Mouse (Mus musculus) liver, embryonic 14.5 days (tissue): ENCODE results near the gene Tnrc6a. TPM values are rescaled to one million over a fixed set of nuclear protein-coding genes. Genes with fewer than 3 reads are reported as not detected.

ENCODE experiments used
- ATAC-seq: fragments of 200-750 bp; cut with Nextera tagmentation; 2 replicates; pipeline ENCODE4 v1.8.0; 2017; ENCODE audit warnings: moderate number of reproducible peaks, mild to moderate bottlenecking, moderate library complexity; ENCODE audit not compliant: insufficient read depth
- DNase-seq, 3 experiments: peaks; one replicate each; pipeline ENCODE4 v3.0.0-alpha.2; 2012 to 2013; ENCODE audit warnings: low read depth in 3 of 3, low spot score in 3 of 3
- H3K27ac ChIP-seq: fragments of 300-500 bp; sonication (generic); 2 replicates; pipeline ENCODE4 v1.5.1; 2014; ENCODE audit warnings: moderate library complexity, mild to moderate bottlenecking, control low read depth, inconsistent platforms
- H3K27me3 ChIP-seq: fragments of 300-500 bp; sonication (generic); 2 replicates; pipeline ENCODE4 v1.6.1; 2014; ENCODE audit warnings: mild to moderate bottlenecking, low read length, moderate library complexity; ENCODE audit not compliant: control insufficient read depth, insufficient read depth
- H3K36me3 ChIP-seq: fragments of 300-500 bp; sonication (generic); replicated peaks from 2 replicates; pipeline ENCODE4 v1.6.1; 2014; ENCODE audit warnings: low read depth; ENCODE audit not compliant: control insufficient read depth, insufficient read depth
- H3K4me1 ChIP-seq, 2 experiments: fragments of 200-500 bp in 1 of 2; fragments of 300-500 bp in 1 of 2; sonication (generic) in 1 of 2; replicated peaks; 2 replicates each; pipeline ENCODE4 v1.6.1; 2012 to 2014; ENCODE audit warnings: antibody characterized with exemption in 1 of 2, inconsistent platforms in 1 of 2, low read length in 1 of 2; ENCODE audit not compliant: control insufficient read depth in 2 of 2, insufficient read depth in 2 of 2
- H3K4me2 ChIP-seq: fragments of 300-500 bp; sonication (generic); 2 replicates; pipeline ENCODE4 v1.6.1; 2014; ENCODE audit warnings: low read depth, mild to moderate bottlenecking, control low read depth, moderate library complexity
- H3K4me3 ChIP-seq, 2 experiments: fragments of 200-500 bp in 1 of 2; fragments of 300-500 bp in 1 of 2; sonication (generic) in 1 of 2; 2 replicates each; pipeline ENCODE4 v1.5.1; 2012 to 2014; ENCODE audit warnings: low read depth in 2 of 2, low read length in 2 of 2, mild to moderate bottlenecking in 2 of 2, control low read depth in 1 of 2, inconsistent platforms in 1 of 2, moderate library complexity in 1 of 2; ENCODE audit not compliant: insufficient read depth in 1 of 2
- H3K9ac ChIP-seq: fragments of 300-500 bp; sonication (generic); replicated peaks from 2 replicates; pipeline ENCODE4 v1.6.1; 2014; ENCODE audit warnings: mild to moderate bottlenecking, control low read depth, moderate library complexity
- H3K9me3 ChIP-seq: fragments of 300-500 bp; sonication (generic); 2 replicates; pipeline ENCODE4 v1.6.1; 2016; ENCODE audit warnings: low read length, mixed read lengths; ENCODE audit not compliant: control insufficient read depth
- CTCF ChIP-seq: IDR thresholded peaks from 2 replicates; pipeline ENCODE4 v1.5.1; 2016; ENCODE audit warnings: antibody characterized with exemption, low read depth, control low read depth
- EP300 ChIP-seq: IDR thresholded peaks from 2 replicates; pipeline ENCODE4 v1.6.1; 2016; ENCODE audit warnings: antibody characterized with exemption, low read depth
- WGBS: fragments of 180-500 bp; shearing (Covaris S2); extraction: QIAGEN DNeasy Blood & Tissue Kit; methylation state at CpG from one replicate; pipeline ENCODE4 v1.1.7; 2014; ENCODE audit not compliant: insufficient replicate concordance; 5-methylcytosine and 5-hydroxymethylcytosine counted together
- polyA plus RNA-seq, 2 experiments: library from polyadenylated mRNA; depleted of rRNA in 1 of 2; stranded (reverse) in 1 of 2; unstranded in 1 of 2; fragments of >200 nt; fragmentation: Nextera tagmentation in 1 of 2; extraction: Ambion mirVana in 1 of 2; gene quantifications; 2 replicates each; pipeline versions ENCODE4 v1.2.1 to v1.2.3; 2012 to 2014

Tnrc6a gene
- polyA plus RNA-seq, 2 experiments = 8.8 to 14.1 TPM

DNA sequence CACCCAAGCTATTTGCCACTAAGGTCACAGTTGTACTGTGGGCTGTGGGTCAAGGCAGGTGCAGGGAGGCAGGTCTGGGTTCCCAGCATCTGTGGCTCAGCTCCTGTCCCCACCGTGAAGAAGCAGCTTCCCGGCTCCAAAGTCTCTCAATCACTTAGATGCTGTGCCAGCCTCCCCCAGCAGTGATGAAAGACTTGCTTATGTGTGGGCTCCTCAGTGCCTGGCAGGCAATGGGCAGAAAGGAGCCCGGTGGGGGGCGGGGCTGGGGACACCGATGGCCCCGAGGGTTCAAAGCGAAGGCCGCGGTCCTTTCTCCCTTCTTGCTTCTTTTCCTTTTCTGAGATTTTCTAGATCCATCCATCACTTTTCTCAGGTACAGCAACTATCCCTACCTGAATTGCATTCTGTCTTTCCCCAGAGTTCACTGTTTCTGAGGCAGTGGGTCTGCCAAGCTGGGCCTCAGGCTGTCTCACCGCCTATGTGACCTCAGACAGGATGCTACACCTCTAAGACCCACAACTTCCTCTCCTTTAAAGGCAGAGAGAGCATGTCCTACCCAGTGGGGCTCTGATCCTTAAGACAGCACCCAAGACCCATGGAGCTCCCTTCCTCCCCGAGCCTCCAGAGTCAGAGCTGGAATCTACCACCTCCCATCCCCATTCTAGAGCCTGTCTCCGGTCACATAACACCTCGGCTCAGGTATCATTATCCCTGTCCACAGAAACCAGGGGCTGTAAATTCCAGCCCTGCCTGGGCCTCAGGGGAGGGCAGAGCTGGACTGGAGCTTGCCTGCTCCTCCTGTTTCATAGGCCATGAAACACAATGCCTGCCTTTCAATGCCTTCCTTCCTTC is 96.3 kb downstream of the Tnrc6a start:
- Histone ChIP-seq H3K9ac (no peak overlapping the region), H3K4me1 (no peaks in the 10 kb centered on the region), H3K4me3 (no peak overlapping the region), H3K9me3 (no peaks in the 10 kb centered on the region), H3K27ac (no peak overlapping the region), H3K36me3 (no peaks in the 10 kb centered on the region), H3K27me3 (no peaks in the 10 kb centered on the region), H3K4me2 (no peak overlapping the region)
- DNase-seq (no peak), ATAC-seq (no peak)
- whole genome bisulfite sequencing = 62% methylated on average over 13 of the region's 13 CpGs
- TF ChIP-seq EP300 (no peak), CTCF (no peak)

GRCm38 (mm10) chr7:123220633-123220942 is 96.9 kb downstream of the Tnrc6a start:
- Histone ChIP-seq H3K27me3 (no peaks in the 10 kb centered on the region), H3K4me3 (no peak overlapping the region), H3K27ac (no peak overlapping the region), H3K9me3 (no peaks in the 10 kb centered on the region), H3K4me2 (no peak overlapping the region), H3K9ac (no peak overlapping the region), H3K36me3 (no peaks in the 10 kb centered on the region), H3K4me1 (no peaks in the 10 kb centered on the region)
- DNase-seq (no peak), ATAC-seq (no peak)
- TF ChIP-seq CTCF = no peak
- WGBS = 52% methylated on average over 2 of the region's 2 CpGs

DNA sequence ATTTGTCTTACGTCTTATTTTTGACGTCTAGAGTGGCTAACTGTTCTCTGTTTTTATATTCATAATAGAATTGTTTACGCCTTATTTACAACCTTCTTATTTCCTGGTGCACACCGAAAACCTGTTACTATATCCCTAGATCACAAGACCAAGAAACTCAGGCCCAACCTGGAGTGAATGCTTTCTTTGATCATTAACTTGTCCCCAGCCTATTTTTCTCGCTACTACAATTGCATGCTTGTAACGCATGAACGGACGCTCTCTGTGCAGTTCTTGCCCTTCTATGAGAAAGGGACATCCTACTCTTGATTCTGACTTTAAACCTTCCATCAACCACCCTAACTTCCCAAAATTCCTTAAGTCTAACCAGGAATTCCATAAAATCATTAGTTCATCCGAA is 100.4 kb downstream of the Tnrc6a start:
- no peak overlapping the region for H3K4me2 ChIP-seq
- H3K9ac ChIP-seq = no peak overlapping the region
- no peak for TF ChIP-seq CTCF
- no peak for TF ChIP-seq EP300
- 71% methylated on average over 9 of the region's 9 CpGs for WGBS
- ATAC-seq (no peak), DNase-seq (no peak)
- no peaks in the 10 kb centered on the region for H3K4me1 ChIP-seq
- H3K9me3 ChIP-seq = no peaks in the 10 kb centered on the region
- H3K4me3 ChIP-seq = no peak overlapping the region
- H3K27ac ChIP-seq = no peak overlapping the region
- H3K27me3 ChIP-seq = no peaks in the 10 kb centered on the region
- H3K36me3 ChIP-seq = no peaks in the 10 kb centered on the region

- Histone ChIP-seq H3K27me3 (no peaks in the 10 kb centered on the region), H3K4me3 (no peak overlapping the region), H3K36me3 (no peaks in the 10 kb centered on the region), H3K4me1 (no peaks in the 10 kb centered on the region), H3K27ac (no peak overlapping the region), H3K9ac (no peak overlapping the region), H3K9me3 (no peaks in the 10 kb centered on the region), H3K4me2 (no peak overlapping the region)
- no peak for DNase-seq
- WGBS = 60% methylated on average over 4 of the region's 4 CpGs
- no peak for ATAC-seq
- TF ChIP-seq EP300 (no peak), CTCF (no peak)
Measured at GRCm38 (mm10) chr7:123225159-123225558, 101.5 kb downstream of the Tnrc6a start.

- DNase-seq (no peak), ATAC-seq (no peak)
- H3K9me3 ChIP-seq = no peaks in the 10 kb centered on the region
- no peaks in the 10 kb centered on the region for H3K27me3 ChIP-seq
- no peak overlapping the region for H3K4me2 ChIP-seq
- TF ChIP-seq CTCF (no peak), EP300 (no peak)
- 7% methylated on average over 4 of the region's 4 CpGs for WGBS
- H3K4me3 ChIP-seq = no peak overlapping the region
- no peak overlapping the region for H3K27ac ChIP-seq
- H3K9ac ChIP-seq = no peak overlapping the region
- no peaks in the 10 kb centered on the region for H3K36me3 ChIP-seq
- no peaks in the 10 kb centered on the region for H3K4me1 ChIP-seq
Measured at GRCm38 (mm10) chr7:123235449-123235848, 111.8 kb downstream of the Tnrc6a start.
